Comparison of ENCODE assay signal across 15 mouse cellular contexts in genomic region chr11:8061989-8062388, GRCm38 (mm10).
"Had no signal": no experiment of that assay in that cellular context is flagged by ENCODE, and none has a peak within 500 bp of the region (broad histone marks: within the 10 kb centered on the region; RNA-seq: fewer than 3 reads in every experiment).

No protein-coding gene starts in this region.

- H3K9ac ChIP-seq: neural tube, embryonic 15.5 days; stomach, embryonic 15.5 days had no signal

- H3K36me3 ChIP-seq: neural tube, embryonic 15.5 days; stomach, embryonic 15.5 days had no signal

- H3K4me1 ChIP-seq: neural tube, embryonic 15.5 days; stomach, embryonic 15.5 days had no signal

- DNase-seq: retina, postnatal 1 day; right cerebral cortex, adult 18-20 months; right cerebral cortex, postnatal 14 days; right cerebral cortex, postnatal 25 days; right cerebral cortex, postnatal 4 days; spleen, adult 18-20 months; thymus, adult 18-20 months; thymus, adult 2 months; thymus, postnatal 14 days; thymus, postnatal 25 days; thymus, postnatal 36 days; thymus, postnatal 4 days had no signal

- H3K27me3 ChIP-seq: neural tube, embryonic 15.5 days; stomach, embryonic 15.5 days had no signal

- H3K4me3 ChIP-seq: neural tube, embryonic 15.5 days; stomach, embryonic 15.5 days had no signal

- H3K4me2 ChIP-seq: neural tube, embryonic 15.5 days; stomach, embryonic 15.5 days had no signal

- H3K9me3 ChIP-seq: neural tube, embryonic 15.5 days; stomach, embryonic 15.5 days had no signal

- H3K27ac ChIP-seq: neural tube, embryonic 15.5 days; stomach, embryonic 15.5 days; stomach, postnatal 0 days had no signal
